Mouse (Mus musculus): ENCODE data around the gene Npy.

- no peak for TF ChIP-seq CTCF (IDR thresholded peaks at IDR 0.05; ENCODE audit: low read depth, low read length)
- no peak for TF ChIP-seq POLR2A (IDR thresholded peaks at IDR 0.05; ENCODE audit: extremely low read depth, insufficient read depth, low read length)
These were observed 341 bp downstream of the Npy start for GRCm38 (mm10) chr6:49822871-49823230.
